Mouse (Mus musculus) cerebellum, postnatal 36 days (tissue): ENCODE data around the gene Bhlhe23.

Experiments used
- DNase-seq, 2 experiments: peaks; one replicate each; pipeline ENCODE4 v3.0.0; 2021 to 2022; ENCODE audit warnings: mixed read lengths in 2 of 2

The Bhlhe23 gene

GRCm38 (mm10) chr2:180724585-180725413, 51.9 kb downstream of the Bhlhe23 start, which contains the start of gene Slc17a9:
Gene Slc17a9, plus strand, starts transcription at chr2:180725263.
- DNase-seq: no peak
